Mouse (Mus musculus): ENCODE measurements around the gene Ltbp3. TPM values are rescaled to one million over a fixed set of nuclear protein-coding genes. Genes with fewer than 3 reads are reported as not detected.
A peak's percentile ranks its signal among the peaks of the same experiment; 100 is the strongest.
"Not testable (repeated sequence)": the region's sequence is repeated elsewhere in the genome, so short reads cannot be mapped to it uniquely, and the experiment has no call there.

The Ltbp3 gene
- polyA plus RNA-seq, 1 experiment from 2014 or later: 3.5 TPM

DNA sequence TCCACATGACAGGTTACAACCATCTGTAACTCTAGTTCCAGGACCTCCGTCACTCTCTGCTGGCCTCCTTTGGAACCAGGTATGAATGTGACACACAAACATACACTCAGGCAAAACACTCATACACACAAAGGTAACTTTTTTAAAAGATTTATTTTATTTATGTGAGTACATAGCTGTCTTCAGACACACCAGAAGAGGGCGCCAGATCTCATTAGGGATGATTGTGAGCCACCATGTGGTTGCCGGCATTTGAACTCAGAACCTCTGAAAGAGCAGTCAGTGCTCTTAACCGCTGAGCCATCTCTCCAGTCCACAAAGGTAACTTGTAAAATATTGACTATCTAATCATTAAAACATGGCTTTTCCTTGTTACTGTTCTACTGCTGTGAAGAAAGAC lies 50.6 kb downstream of the Ltbp3 start:
- Histone ChIP-seq H3K4me3 (no peak overlapping the region), H3K27me3 (replicated peaks; ENCODE audit: low read depth, poor library complexity, severe bottlenecking) (no peaks in the 10 kb centered on the region), H3K4me1 (peaks cover 27% of the 10 kb centered on the region), H3K27ac (replicated peaks) (no peak overlapping the region), H3K9me3 (no peaks in the 10 kb centered on the region), H3K36me3 (replicated peaks) (peaks cover 18% of the 10 kb centered on the region)
- DNase-seq (ENCODE audit: low spot score): no peak
- 75% methylated on average over 4 of the region's 4 CpGs for WGBS

DNA sequence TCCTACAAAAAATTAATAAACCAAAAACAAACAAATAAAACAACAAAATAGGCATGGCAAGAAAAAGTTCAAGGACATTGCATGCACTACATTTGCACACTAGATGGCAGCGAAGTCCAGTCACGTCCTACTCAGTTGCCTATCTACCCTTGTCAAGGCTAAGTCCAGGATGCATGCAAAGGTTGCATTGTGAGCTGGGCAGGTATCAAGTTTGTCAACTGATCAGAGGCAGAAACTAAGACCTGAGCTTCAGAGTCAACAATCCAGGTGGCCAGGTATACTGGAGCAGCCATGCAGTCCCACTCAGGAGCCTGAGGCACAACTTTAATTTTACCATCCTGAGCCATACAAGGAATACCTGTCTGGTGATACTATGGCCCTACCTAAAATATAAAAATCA lies 52.4 kb downstream of the Ltbp3 start:
- H3K27me3 ChIP-seq (replicated peaks; ENCODE audit: low read depth, poor library complexity, severe bottlenecking): no peaks in the 10 kb centered on the region
- H3K4me1 ChIP-seq: peaks cover 35% of the 10 kb centered on the region
- 6% methylated on average over 2 of the region's 2 CpGs for WGBS
- no peaks in the 10 kb centered on the region for H3K9me3 ChIP-seq
- peak; percentile 47 for DNase-seq (ENCODE audit: low spot score)
- H3K4me3 ChIP-seq: no peak overlapping the region
- no peak overlapping the region for H3K27ac ChIP-seq (replicated peaks)
- peaks cover 36% of the 10 kb centered on the region for H3K36me3 ChIP-seq (replicated peaks)

DNA sequence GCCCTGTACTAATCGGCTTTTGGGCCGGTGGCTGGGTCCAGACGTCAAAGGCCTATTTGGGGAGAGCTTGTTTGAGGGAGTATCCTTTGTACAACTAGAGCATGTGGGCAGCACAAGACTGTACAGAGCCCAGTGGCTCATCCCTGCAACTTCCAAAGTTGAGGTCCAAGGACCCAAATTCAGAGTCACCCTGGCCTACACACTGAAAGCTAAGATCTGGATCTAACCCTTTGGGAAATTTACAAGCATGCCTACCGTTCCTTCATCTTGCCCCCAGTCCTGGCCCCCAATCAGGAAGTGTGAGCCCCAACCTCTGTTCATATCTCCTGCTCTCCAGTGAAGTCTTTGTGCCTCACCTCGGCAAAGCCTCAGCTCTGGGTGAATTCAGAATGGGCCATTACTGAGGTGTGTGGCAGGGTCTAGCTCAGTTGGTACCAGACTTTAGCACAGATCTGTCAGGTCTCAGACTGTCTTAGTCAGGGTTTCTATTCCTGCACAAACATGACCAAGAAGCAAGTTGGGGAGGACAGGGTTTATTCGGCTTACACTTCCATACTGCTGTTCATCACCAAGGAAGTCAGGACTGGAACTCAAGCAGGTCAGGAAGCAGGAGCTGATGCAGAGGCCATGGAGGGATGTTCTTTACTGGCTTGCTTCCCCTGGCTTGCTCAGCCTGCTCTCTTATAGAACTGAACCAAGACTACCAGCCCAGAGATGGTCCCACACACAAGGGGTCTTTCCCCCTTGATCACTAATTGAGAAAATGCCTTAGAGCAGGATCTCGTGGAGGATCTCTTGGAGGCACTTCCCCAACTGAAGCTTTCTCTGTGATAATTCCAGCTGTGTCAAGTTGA lies 53.4 kb downstream of the Ltbp3 start:
- Histone ChIP-seq H3K4me3 (peak overlapping the region; percentile 69; the same call in 1 of the 2 replicates), H3K36me3 (replicated peaks) (peaks cover 46% of the 10 kb centered on the region), H3K4me1 (peaks cover 36% of the 10 kb centered on the region), H3K27ac (replicated peaks) (peak overlapping the region; percentile 14; the same call in 1 of the 2 replicates)
- not testable (repeated sequence) for H3K27me3 ChIP-seq (replicated peaks; ENCODE audit: low read depth, poor library complexity, severe bottlenecking); H3K9me3 ChIP-seq
- peak; percentile 32 for DNase-seq (ENCODE audit: low spot score)
- WGBS: 51% methylated on average over 7 of the region's 7 CpGs

DNA sequence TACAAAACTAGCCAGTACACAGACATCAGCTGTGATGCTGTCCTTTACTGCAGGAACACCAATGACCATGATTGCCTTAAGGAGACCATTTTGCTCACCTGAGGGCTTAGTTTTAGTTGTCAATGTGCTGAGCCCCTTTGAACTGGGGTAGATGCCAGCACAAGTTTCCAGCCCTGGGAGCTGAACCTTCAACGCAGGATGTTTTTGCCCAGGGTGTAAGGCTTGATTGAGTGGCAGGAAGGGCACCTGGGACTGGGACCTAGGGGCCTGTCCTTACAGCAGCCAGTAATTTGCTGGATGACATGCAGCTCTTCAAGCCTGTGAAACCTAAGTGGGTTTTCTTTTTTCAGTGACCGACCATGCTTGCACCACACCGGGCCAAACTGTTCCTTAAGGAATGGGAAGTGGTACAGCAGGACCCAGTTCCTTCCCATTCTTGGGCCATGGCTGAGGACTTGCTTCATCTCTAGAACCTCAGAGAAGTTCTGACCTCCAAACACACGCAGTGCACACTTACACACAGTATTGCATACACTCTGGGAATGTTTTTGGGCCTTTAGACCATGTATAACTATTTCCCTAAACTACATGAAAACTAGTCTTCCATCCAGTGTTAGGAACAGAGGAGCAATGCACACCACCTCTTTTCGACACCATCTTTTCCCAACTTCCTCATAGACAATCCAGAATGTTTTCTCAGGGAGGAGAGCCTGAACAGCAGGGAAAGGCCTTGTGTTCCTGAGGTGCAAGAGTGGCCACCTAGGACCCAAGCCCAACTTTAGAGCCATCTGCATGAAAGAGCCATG lies 54.3 kb downstream of the Ltbp3 start:
- peaks cover 54% of the 10 kb centered on the region for H3K36me3 ChIP-seq (replicated peaks)
- WGBS: 46% methylated on average over 5 of the region's 5 CpGs
- no peaks in the 10 kb centered on the region for H3K27me3 ChIP-seq (replicated peaks; ENCODE audit: low read depth, poor library complexity, severe bottlenecking)
- H3K9me3 ChIP-seq: no peaks in the 10 kb centered on the region
- H3K4me1 ChIP-seq: peaks cover 36% of the 10 kb centered on the region
- peak overlapping the region; percentile 69 for H3K4me3 ChIP-seq
- no peak overlapping the region for H3K27ac ChIP-seq (replicated peaks)
- peak; percentile 43 for DNase-seq (ENCODE audit: low spot score)

DNA sequence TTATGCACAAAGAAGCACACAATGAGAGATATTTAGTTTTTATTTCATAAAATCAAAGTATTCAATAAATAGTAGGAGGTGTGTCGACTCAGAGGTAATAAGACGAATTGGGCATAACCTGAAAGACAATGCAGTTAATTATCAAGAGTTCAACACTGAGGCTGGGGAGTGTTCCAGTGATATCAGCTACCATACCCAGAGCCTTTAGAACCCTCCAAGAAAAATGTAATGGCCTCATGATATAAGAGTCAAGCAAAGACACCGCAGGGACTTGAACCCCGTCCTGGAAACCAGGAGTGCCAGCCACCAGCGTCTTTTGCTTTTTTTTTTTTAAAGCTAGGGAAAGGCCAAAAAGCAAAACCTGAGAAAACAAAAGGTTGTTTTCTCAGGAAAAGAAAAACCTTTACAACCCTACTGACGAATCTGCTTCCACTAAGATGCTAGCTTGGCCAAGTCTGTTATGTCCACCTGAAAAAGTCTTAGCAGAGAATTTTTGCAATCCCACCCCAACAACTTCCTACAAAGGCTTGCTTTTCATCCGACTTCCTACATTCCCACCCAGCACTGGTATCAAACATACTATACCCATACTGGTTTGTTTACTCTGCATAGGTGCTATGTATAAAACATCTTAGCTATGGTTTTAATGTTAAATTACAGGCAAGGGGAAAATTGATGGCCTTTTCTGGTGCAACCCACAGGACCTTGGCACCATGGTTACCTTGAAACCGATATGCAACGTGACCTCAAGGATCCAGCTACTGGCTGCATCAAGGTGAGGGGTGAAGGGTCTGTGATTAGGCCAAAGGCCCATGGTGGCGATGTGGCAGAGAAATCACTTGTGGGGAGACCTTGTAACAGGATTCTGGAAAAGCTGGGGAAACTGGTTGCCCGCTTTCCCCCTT lies 55.2 kb downstream of the Ltbp3 start:
- H3K9me3 ChIP-seq: no peaks in the 10 kb centered on the region
- H3K4me3 ChIP-seq: peak overlapping the region; percentile 69
- H3K36me3 ChIP-seq (replicated peaks): peaks cover 64% of the 10 kb centered on the region
- DNase-seq (ENCODE audit: low spot score): no peak
- 80% methylated on average over 11 of the region's 11 CpGs for WGBS
- H3K27ac ChIP-seq (replicated peaks): no peak overlapping the region
- peaks cover 36% of the 10 kb centered on the region for H3K4me1 ChIP-seq
- H3K27me3 ChIP-seq (replicated peaks; ENCODE audit: low read depth, poor library complexity, severe bottlenecking): no peaks in the 10 kb centered on the region

DNA sequence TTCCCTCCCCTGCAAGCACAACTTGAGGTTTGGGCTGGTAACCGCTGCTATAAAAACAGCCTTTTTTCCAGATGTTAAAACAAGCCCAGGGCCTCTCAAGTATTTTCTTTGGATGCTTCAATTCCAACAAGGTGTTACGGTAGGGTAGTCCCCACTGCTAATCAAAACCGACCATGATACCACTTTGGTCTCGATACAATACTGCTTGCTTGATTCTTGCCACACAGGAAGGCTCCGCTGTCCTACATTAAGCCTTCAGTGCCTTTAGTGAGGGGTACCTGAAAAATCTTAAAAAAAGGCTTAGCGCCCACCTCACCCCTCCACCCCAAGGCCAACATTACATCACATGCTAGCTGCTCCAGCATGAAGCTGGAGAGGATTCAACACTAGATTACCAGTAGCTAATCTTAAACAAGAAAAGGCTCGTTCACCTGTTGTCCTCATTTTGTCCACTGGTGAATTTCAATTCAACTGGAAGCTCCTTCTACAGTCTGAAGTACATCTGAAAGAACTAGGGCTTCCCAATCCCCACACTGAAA lies 55.9 kb downstream of the Ltbp3 start:
- H3K27ac ChIP-seq (replicated peaks): no peak overlapping the region
- H3K27me3 ChIP-seq (replicated peaks; ENCODE audit: low read depth, poor library complexity, severe bottlenecking): no peaks in the 10 kb centered on the region
- H3K36me3 ChIP-seq (replicated peaks): peaks cover 64% of the 10 kb centered on the region
- DNase-seq (ENCODE audit: low spot score): no peak
- WGBS: 85% methylated on average over 7 of the region's 7 CpGs
- no peaks in the 10 kb centered on the region for H3K9me3 ChIP-seq
- H3K4me1 ChIP-seq: peaks cover 36% of the 10 kb centered on the region
- peak overlapping the region; percentile 69 for H3K4me3 ChIP-seq

DNA sequence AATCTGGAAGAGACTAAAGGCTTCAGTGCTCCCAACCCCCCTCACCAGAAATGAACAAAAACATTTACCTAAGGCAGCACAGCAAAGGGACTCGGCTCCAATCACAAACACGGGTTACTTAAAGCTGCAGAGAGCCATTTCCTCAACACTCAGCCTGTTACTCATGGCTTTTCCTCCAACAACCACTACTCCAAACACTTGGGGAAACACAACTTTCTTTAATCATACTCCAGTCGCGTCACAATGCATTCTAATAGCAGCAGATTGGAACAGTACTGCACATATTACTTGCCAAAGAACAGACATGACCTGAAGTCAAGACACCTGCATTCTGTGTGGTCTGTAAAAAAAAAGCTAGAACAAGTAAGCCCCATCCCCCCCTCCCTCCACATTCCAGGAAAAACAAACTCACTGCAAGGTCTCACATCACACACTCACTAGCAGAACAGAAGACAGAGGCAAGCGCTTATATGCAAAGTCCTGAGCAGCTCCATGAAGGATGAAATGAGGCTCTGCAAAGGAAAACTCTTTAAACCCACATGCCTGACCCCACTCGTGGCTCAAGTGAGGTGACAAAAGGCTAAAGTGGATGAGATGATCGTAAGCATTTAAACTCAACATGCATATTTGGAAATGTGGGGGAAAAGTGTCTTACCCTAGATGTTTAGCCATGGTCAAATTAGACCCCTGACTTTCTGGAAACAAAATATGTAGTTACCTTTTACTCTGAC lies 56.8 kb downstream of the Ltbp3 start:
- Histone ChIP-seq H3K27ac (replicated peaks) (no peak overlapping the region; the same call in 1 of the 2 replicates), H3K36me3 (replicated peaks) (peaks cover 64% of the 10 kb centered on the region), H3K4me3 (peak overlapping the region; percentile 69), H3K9me3 (no peaks in the 10 kb centered on the region), H3K27me3 (replicated peaks; ENCODE audit: low read depth, poor library complexity, severe bottlenecking) (no peaks in the 10 kb centered on the region), H3K4me1 (peaks cover 36% of the 10 kb centered on the region)
- DNase-seq (ENCODE audit: low spot score): no peak
- 50% methylated on average over 7 of the region's 7 CpGs for WGBS

DNA sequence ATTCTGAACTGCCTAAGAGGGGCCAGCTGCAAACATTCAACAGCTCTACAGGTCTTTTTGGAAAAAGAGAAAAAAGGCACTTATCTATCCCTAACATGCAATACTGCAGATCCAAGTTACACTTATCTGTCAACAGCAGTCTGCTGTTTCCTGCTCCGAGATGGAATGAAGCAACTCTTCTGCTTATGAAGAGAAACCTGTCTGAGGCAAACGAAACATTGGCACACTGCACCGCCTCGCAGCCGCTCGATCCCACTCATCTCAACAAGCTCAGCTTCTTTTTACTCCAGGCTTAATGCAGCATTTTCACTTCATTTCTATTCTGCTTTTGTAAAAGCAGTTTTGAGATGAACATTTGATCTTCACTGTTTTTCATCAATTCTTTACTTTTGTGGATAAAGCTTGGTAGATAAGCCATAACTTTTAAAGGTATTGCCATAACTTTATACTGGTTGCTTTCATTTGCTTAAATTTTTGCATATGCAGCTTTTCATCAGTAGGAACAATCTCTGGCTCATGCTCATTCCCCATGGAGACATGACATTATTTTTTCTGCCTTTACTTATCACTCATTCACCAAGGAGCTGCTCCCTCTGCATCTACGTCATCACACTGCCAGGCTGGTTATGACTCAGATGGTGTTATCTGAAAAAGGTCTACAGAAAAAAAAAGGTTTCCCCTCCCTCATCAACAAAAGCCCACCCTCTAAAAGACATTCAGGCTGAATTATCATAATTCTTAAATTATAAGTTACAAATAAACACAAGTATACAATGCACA lies 58.2 kb downstream of the Ltbp3 start:
- DNase-seq (ENCODE audit: low spot score): no peak
- Histone ChIP-seq H3K4me3 (peak overlapping the region; percentile 69), H3K4me1 (peaks cover 48% of the 10 kb centered on the region), H3K36me3 (replicated peaks) (peaks cover 64% of the 10 kb centered on the region), H3K27me3 (replicated peaks; ENCODE audit: low read depth, poor library complexity, severe bottlenecking) (no peaks in the 10 kb centered on the region), H3K27ac (replicated peaks) (peak overlapping the region; percentile 98), H3K9me3 (no peaks in the 10 kb centered on the region)
- WGBS: 22% methylated on average over 7 of the region's 7 CpGs

DNA sequence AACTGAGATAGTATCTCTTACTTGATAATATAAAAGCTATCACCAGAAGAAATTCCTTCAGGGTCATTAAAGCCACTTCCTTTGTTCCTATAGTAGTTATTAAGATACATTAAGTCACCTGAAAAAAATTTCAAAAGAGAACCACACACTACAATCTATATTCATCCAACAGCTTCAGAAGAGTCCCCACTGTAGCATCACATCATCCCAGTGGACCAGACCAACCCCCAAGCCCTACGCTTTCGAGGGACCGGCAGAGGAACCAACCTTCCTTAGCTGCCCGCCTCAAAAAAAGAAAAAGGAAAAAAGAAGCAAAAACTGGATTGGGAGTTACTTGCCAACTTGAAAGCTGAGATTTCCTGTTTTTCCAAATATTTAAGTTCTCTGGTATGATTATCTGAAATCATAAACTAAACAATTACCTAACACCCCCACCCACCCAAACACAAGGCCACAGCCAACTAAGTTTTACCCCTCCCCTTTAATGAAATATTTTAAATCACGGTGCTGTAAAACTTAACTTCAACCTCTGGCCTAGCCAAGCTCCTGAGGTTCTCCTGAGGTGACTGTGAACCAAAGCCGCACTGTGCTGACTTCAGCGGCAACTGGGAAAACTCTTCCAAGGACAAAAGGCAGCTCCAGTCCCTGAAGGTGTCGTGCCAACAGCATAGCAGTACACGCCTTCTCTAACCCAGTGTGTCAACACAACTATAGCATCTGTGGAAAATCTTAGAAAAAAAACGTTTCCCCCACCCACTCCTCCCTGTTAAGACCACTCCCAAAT lies 59.1 kb downstream of the Ltbp3 start:
- DNase-seq (ENCODE audit: low spot score): peak; percentile 51
- WGBS: 3% methylated on average over 10 of the region's 10 CpGs
- peaks cover 62% of the 10 kb centered on the region for H3K36me3 ChIP-seq (replicated peaks)
- peak overlapping the region; percentile 98 for H3K27ac ChIP-seq (replicated peaks)
- no peaks in the 10 kb centered on the region for H3K27me3 ChIP-seq (replicated peaks; ENCODE audit: low read depth, poor library complexity, severe bottlenecking)
- H3K9me3 ChIP-seq: no peaks in the 10 kb centered on the region
- peaks cover 54% of the 10 kb centered on the region for H3K4me1 ChIP-seq
- H3K4me3 ChIP-seq: peak overlapping the region; percentile 69

DNA sequence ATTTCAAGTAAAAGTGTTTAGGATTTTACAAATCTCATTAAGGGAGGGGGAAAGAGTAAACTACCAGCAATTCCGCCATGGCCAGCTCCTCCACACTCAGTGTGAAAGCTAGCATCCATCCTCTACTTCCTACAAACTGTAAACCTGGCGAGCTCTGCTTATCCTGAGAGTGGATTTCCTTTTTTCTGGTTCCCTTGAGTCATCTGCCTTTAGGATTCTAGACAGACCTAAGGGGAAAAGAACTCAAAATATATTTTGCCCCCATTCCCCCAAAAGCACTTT lies 59.6 kb downstream of the Ltbp3 start:
- H3K9me3 ChIP-seq: no peaks in the 10 kb centered on the region
- H3K4me3 ChIP-seq: peak overlapping the region; percentile 69
- peaks cover 54% of the 10 kb centered on the region for H3K4me1 ChIP-seq
- H3K27ac ChIP-seq (replicated peaks): peak overlapping the region; percentile 98
- peaks cover 57% of the 10 kb centered on the region for H3K36me3 ChIP-seq (replicated peaks)
- DNase-seq (ENCODE audit: low spot score): no peak
- H3K27me3 ChIP-seq (replicated peaks; ENCODE audit: low read depth, poor library complexity, severe bottlenecking): no peaks in the 10 kb centered on the region
- WGBS: 2% methylated on average over 2 of the region's 2 CpGs

All from embryonic facial prominence, embryonic 10.5 days (tissue).